Mouse (Mus musculus): ENCODE measurements around the gene Cacna2d3. TPM values are rescaled to one million over a fixed set of nuclear protein-coding genes. Genes with fewer than 3 reads are reported as not detected.
A peak's percentile ranks its signal among the peaks of the same experiment; 100 is the strongest.

The Cacna2d3 gene
- polyA plus RNA-seq (2016; fragmentation: Nextera tagmentation; extraction: Ambion mirVana): 0.88 and 0.90 TPM in 2 replicates

DNA sequence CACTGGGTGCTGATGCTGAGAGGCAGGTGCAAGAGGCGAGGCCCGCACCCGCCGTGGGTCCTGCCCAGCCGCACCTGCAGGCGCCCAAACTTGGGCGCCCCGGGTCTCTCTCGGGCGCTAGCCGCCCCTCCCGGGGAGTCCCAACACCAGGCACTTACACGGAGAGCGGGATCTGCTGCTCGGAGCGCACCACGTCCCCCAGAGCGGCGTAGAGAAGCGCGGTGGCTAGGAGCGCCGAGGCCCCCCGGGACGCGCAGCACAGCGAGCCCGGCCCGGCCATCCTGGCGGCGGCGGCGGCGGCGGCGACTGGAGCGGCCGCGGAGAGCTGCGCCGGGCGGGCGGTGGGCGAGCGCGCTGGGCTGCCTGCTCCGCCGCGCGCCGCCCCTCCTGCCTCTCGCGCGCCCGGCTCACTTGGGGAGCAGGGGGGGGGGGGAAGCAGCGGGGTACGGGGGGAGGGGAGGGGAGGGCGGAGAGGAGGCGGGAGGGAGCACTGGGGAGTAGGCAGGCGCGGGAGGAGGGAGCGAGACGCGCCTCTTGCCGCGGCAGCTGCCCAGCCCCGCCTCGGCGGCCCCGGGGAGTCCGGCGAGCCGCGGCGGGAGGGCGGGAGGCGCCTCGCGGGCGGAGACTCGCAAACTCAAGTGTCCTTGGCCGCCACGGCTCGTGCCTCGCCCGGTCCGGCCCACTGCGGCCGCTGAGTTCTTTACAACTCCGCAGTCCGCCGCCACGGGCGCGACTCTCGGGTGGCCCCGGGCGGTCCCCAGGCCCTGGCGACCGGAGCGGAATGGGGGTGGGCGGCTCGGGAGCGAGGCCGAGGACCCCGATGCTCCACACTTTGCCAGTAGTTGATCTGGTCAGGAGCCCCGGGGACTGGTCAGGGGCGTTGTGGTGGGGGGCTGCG, at the start of gene Cacna2d3:
Gene Cacna2d3 (minus strand): TSS at position 377 of the 898 bp plus-strand sequence.
- Histone ChIP-seq H3K27me3 (ENCODE audit: poor library complexity, severe bottlenecking) (peaks cover 99% of the 10 kb centered on the region), H3K4me3 (peak within 1 kb of the TSS; percentile 82), H3K4me1 (peaks cover 43% of the 10 kb centered on the region), H3K9me3 (no peaks in the 10 kb centered on the region), H3K27ac (peak within 1 kb of the TSS; percentile 86), H3K36me3 (replicated peaks) (no peaks in the 10 kb centered on the region)
- under 1% methylated on average over 67 of the region's 109 CpGs for WGBS
- peak; percentile 61 for DNase-seq (ENCODE audit: extremely low spot score, low spot score)

DNA sequence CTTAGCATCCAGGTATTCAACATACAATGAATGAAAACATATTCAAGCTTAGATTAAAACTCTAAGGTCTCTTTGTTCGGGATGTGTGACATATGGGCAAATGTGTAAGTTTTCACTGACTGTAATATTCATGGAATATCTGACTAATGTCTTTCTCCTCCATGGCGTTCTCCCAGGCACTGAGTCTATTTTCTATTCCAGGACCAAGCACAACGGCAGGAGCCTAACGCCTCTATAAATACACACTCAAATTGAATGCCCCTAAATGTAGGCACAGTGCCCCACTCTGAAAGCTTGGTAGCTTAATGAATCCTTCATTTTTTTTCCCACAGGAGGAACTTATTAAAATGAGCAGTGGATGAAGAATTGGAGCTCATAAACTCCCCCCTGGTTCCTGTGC, 47.8 kb upstream of the Cacna2d3 start:
- Histone ChIP-seq H3K9me3 (peaks cover 6% of the 10 kb centered on the region; the same call in 1 of the 2 replicates), H3K36me3 (replicated peaks) (no peaks in the 10 kb centered on the region), H3K27ac (no peak overlapping the region), H3K27me3 (ENCODE audit: poor library complexity, severe bottlenecking) (no peaks in the 10 kb centered on the region), H3K4me3 (no peak overlapping the region), H3K4me1 (no peaks in the 10 kb centered on the region)
- no peak for DNase-seq (ENCODE audit: extremely low spot score, low spot score)
- WGBS: 90% methylated on average over 4 of the region's 4 CpGs

DNA sequence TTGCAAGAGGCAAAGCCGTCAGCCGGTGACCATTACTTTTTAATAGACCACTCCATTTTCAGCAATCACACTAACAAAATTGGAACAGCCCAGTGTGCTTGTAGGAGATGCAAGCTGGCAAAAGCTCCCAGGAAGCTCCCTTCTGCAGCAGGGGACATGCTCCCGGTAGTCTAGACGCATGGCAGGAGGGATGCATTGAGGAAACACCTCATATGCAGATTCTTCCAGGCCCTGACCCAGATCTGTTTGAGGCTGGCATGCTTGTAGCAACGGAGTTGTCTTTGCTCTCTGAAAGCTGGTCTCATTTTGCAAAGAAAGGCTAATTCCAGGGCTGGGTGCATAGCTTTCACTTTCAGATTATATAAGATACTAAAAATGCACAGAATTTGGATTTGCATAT, 31.2 kb upstream of the Cacna2d3 start:
- no peaks in the 10 kb centered on the region for H3K4me1 ChIP-seq
- no peak overlapping the region for H3K27ac ChIP-seq
- H3K27me3 ChIP-seq (ENCODE audit: poor library complexity, severe bottlenecking): no peaks in the 10 kb centered on the region
- H3K4me3 ChIP-seq: no peak overlapping the region
- DNase-seq (ENCODE audit: extremely low spot score, low spot score): no peak
- no peaks in the 10 kb centered on the region for H3K36me3 ChIP-seq (replicated peaks)
- WGBS: 84% methylated on average over 5 of the region's 5 CpGs
- H3K9me3 ChIP-seq: no peaks in the 10 kb centered on the region

DNA sequence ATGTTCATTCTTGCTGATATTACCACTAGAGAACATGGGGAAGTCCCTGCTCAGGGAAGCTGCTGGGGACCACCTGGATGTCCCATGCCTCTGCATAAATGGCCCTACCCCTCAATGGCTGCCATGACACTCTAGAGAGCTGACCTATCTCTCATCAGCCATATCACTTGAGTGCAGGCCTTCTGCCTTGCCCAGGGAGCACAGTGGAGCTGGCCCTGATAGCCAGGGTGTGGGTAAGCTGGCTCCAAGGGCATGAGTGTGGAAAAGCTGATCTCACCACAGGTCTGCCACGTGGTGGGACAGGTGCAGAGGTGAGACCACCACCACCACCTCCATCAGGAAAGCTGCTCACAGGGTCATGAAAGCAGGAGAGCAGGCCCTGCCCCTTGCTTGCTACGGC, 17.1 kb upstream of the Cacna2d3 start:
- no peaks in the 10 kb centered on the region for H3K27me3 ChIP-seq (ENCODE audit: poor library complexity, severe bottlenecking)
- no peak overlapping the region for H3K27ac ChIP-seq
- H3K4me1 ChIP-seq: no peaks in the 10 kb centered on the region
- H3K36me3 ChIP-seq (replicated peaks): no peaks in the 10 kb centered on the region
- no peak for DNase-seq (ENCODE audit: extremely low spot score, low spot score)
- WGBS: 79% methylated on average over 2 of the region's 2 CpGs
- no peaks in the 10 kb centered on the region; the same call in 1 of the 2 replicates for H3K9me3 ChIP-seq
- H3K4me3 ChIP-seq: no peak overlapping the region

DNA sequence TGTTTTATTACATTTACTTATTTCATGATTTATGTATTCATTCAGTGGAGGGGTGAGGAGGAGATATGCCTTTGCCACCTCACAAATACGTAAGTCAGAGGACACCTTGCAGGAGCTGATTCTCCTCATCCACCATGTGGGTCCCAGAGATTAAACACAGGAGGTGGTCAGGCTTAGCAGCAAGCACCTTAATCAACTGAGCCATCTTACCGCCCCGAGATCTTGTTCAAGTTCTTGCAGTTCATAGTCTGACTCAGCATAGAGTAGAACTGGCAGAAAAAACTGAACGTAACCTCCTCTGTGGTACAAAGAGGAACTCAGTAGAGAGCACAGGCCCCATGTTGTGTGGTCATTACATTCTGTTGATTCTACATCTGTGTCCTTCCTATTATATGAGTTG, 8.6 kb upstream of the Cacna2d3 start:
- Histone ChIP-seq H3K27me3 (ENCODE audit: poor library complexity, severe bottlenecking) (peaks cover 23% of the 10 kb centered on the region), H3K27ac (no peak overlapping the region), H3K4me3 (no peak overlapping the region), H3K4me1 (no peaks in the 10 kb centered on the region), H3K9me3 (no peaks in the 10 kb centered on the region; the same call in 1 of the 2 replicates), H3K36me3 (replicated peaks) (no peaks in the 10 kb centered on the region)
- no peak for DNase-seq (ENCODE audit: extremely low spot score, low spot score)
- 81% methylated on average over 4 of the region's 4 CpGs for WGBS

DNA sequence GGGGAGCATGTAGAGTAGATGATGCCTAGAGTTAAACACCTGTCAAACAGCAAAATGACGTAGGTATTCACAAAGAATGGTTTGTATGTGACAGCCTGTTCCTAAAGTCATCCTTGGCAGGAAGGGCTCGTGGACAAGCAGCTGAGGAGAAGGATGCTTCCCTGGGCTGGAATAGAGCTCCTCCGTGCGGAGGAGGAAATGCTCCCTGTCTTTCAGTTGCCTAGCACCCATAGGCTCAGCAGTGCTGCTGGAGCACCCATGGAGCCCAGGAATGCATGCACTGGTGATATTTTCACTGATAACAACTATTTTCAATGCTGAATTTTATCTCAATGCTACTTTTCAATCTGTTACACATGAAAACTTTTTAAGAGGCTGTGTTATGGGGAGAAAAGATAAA, 7.3 kb upstream of the Cacna2d3 start:
- DNase-seq (ENCODE audit: extremely low spot score, low spot score): no peak
- WGBS: 91% methylated on average over 4 of the region's 4 CpGs
- Histone ChIP-seq H3K27ac (no peak overlapping the region), H3K4me1 (no peaks in the 10 kb centered on the region), H3K36me3 (replicated peaks) (no peaks in the 10 kb centered on the region), H3K27me3 (ENCODE audit: poor library complexity, severe bottlenecking) (peaks cover 36% of the 10 kb centered on the region), H3K4me3 (no peak overlapping the region), H3K9me3 (no peaks in the 10 kb centered on the region)

DNA sequence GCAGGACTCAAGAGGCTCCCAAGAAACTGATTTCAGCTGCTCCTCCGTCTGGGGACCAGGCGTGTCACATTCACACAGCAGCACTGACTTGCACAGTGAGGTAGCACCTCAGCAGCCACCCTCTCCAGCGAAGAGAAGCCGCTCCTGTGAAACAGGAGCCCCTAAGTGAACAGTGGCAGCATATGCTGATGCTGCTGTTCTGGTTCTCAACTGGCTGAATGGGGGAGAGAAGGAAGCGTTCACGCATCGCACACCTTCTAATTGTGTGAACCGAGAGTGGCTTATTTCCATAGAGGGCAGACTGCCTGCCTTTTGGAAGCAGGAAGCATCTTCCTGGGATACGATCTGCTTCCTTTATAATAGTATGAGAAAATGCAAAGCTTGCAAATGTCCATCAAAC, 5.9 kb upstream of the Cacna2d3 start:
- H3K4me1 ChIP-seq: peaks cover 10% of the 10 kb centered on the region
- DNase-seq (ENCODE audit: extremely low spot score, low spot score): no peak
- no peak overlapping the region for H3K4me3 ChIP-seq
- H3K36me3 ChIP-seq (replicated peaks): no peaks in the 10 kb centered on the region
- H3K9me3 ChIP-seq: no peaks in the 10 kb centered on the region
- no peak overlapping the region for H3K27ac ChIP-seq
- H3K27me3 ChIP-seq (ENCODE audit: poor library complexity, severe bottlenecking): peaks cover 50% of the 10 kb centered on the region
- 82% methylated on average over 9 of the region's 9 CpGs for WGBS

DNA sequence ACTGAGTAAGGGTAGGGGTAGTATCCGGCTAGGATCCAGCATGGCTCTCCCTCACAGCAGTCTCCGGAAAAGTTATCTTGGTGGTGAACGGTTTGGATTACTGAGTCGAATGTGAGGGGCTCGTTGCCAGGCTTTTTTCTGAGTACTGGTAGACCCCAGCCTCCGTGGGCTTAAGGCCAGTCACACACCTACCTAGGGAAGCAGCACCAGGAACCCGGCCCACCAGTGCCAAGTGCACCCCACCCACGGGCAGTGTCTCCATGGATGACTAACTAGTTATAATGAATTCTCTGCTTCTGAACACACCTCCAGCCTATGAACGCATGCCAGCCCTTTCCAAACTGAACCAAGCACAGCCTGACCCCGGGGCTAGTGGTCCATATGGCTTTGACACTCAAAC, 1.6 kb upstream of the Cacna2d3 start:
- H3K27me3 ChIP-seq (ENCODE audit: poor library complexity, severe bottlenecking): peaks cover 93% of the 10 kb centered on the region
- H3K27ac ChIP-seq: peak overlapping the region; percentile 86; the same call in 1 of the 2 replicates

DNA sequence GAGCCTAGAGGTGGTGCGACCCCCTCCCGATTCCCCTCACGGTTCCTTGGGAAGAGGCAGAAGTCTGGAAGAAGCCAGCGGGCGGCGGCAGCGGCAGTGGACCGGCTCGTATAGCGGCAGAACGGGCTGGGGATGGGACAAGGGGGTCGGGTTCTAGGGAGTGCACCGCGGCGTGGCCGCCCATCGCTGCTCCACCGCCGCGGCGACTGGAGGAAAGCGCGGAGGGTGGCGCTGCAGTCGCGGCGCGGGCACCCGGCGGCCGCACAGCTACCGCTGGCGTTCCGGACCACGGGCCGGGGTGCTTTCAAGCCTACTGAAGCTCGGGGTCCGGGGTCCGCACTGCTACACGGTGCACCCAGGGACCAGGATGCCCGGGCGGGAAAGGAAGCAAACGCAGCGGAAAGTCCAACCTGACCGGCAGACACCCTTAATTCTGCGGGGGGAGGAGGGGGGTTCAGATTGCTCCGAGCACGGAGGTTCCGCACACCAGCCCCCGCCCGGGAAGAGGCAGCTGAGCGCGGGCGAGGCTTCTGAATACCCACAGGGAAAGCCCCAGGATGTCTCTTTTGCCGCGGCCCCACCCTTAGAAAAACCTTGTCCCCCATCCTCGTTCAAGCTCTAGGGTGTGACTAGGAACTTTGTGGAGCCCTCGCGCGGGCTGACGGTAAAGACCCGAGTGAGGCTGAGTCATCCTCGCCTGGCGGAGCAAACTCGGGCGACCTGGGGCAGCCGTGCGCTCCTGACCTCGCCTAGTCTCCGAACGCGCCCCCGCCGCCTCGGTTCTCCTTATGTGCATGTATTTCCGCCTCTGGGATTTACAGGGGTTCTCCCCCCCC, 940 bp upstream of the Cacna2d3 start:
- no peaks in the 10 kb centered on the region for H3K36me3 ChIP-seq (replicated peaks)
- peak overlapping the region; percentile 86 for H3K27ac ChIP-seq
- peak; percentile 59 for DNase-seq (ENCODE audit: extremely low spot score, low spot score)
- H3K9me3 ChIP-seq: no peaks in the 10 kb centered on the region
- peaks cover 43% of the 10 kb centered on the region for H3K4me1 ChIP-seq
- H3K27me3 ChIP-seq (ENCODE audit: poor library complexity, severe bottlenecking): peaks cover 98% of the 10 kb centered on the region
- WGBS: under 1% methylated on average over 76 of the region's 76 CpGs
- peak overlapping the region; percentile 82 for H3K4me3 ChIP-seq

More for the DNA sequence above, 1.6 kb upstream of the Cacna2d3 start:
- peak overlapping the region; percentile 82 for H3K4me3 ChIP-seq
- 13% methylated on average over 10 of the region's 10 CpGs for WGBS
- peaks cover 43% of the 10 kb centered on the region for H3K4me1 ChIP-seq
- DNase-seq (ENCODE audit: extremely low spot score, low spot score): no peak
- no peaks in the 10 kb centered on the region for H3K36me3 ChIP-seq (replicated peaks)
- no peaks in the 10 kb centered on the region for H3K9me3 ChIP-seq

DNA sequence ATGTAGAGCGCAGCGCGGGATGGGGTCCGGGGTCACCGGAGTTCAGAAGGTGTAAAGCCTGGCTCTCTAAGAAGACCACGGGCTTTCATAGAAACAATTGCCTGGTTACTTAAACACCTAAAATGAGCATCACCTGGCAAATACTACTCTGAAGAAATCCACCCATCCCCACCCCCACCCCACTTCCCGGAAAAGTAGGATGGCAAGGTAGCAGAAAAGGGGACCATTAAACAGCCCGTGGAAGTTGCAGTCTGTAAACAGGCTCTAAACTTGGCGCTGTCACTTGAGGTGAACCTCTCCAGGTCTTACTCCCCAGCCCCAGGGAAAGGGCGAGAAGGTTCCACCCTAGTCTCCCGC, 555 bp downstream of the Cacna2d3 start:
- Histone ChIP-seq H3K4me3 (peak overlapping the region; percentile 82), H3K27me3 (ENCODE audit: poor library complexity, severe bottlenecking) (peaks cover 99% of the 10 kb centered on the region), H3K27ac (peak overlapping the region; percentile 86), H3K9me3 (no peaks in the 10 kb centered on the region), H3K36me3 (replicated peaks) (no peaks in the 10 kb centered on the region), H3K4me1 (peaks cover 43% of the 10 kb centered on the region)
- WGBS: under 1% methylated on average over 11 of the region's 11 CpGs
- no peak for DNase-seq (ENCODE audit: extremely low spot score, low spot score)

DNA sequence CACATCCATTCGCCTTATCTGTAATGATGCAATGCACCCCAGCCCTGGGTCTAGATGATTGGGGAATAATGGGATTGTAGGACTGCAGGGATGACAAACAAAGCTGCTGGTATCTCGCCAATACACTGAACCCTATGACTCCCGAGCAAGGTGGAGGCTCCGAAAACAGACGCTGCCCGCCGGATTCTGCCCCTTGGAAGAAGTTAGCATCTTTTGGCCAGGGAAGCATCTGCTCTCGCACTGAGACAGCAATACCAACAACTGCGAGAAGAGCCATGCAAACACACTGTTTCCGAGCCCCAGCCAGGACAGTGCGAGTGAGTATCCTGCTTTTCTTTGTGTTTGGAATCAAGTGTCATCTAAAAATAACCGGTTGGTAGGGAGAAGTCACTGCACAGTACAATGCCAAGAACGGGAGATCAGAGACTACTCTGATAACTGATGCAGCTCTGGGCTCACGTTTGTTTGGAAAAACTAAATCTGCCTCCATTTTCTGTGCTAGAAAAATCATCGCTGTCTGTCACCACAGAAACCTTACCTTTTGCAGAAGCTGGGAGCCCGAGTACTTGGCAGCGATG, 1.2 kb downstream of the Cacna2d3 start:
- no peak overlapping the region for H3K27ac ChIP-seq
- H3K4me3 ChIP-seq: peak overlapping the region; percentile 82; the same call in 1 of the 2 replicates
- DNase-seq (ENCODE audit: extremely low spot score, low spot score): no peak
- WGBS: 2% methylated on average over 17 of the region's 17 CpGs
- peaks cover 94% of the 10 kb centered on the region for H3K27me3 ChIP-seq (ENCODE audit: poor library complexity, severe bottlenecking)
- no peaks in the 10 kb centered on the region for H3K9me3 ChIP-seq
- no peaks in the 10 kb centered on the region for H3K36me3 ChIP-seq (replicated peaks)
- H3K4me1 ChIP-seq: peaks cover 43% of the 10 kb centered on the region

DNA sequence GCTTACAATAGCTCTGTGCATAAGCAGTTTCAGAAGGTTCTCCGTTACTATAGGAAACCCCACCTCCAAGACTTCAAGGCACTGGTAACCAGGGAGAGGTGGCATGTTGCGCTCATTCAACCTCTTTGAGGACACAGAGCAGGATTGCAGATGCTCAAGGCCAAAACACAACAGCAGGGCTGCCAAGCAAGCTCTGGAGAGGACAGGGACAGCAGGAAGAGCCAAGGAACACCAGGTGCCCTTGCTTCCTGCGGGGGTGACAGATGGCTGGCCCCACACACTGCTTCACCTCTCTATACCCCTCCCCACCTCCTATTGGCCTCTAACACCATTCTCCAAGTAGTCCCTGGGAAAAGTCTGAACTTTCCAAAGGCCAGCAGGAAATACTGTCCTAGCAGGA, 9.0 kb downstream of the Cacna2d3 start:
- Histone ChIP-seq H3K4me1 (peaks cover 1% of the 10 kb centered on the region; the same call in 1 of the 2 replicates), H3K36me3 (replicated peaks) (no peaks in the 10 kb centered on the region), H3K9me3 (no peaks in the 10 kb centered on the region), H3K27ac (no peak overlapping the region), H3K27me3 (ENCODE audit: poor library complexity, severe bottlenecking) (peaks cover 32% of the 10 kb centered on the region), H3K4me3 (no peak overlapping the region)
- 78% methylated on average over 3 of the region's 3 CpGs for WGBS
- no peak for DNase-seq (ENCODE audit: extremely low spot score, low spot score)

All from forebrain, embryonic 10.5 days (tissue).